Mouse (Mus musculus): Measurements from ENCODE around the gene Vps26a. TPM values are rescaled to one million over a fixed set of nuclear protein-coding genes. Genes with fewer than 3 reads are reported as not detected.

The Vps26a gene
- polyA plus RNA-seq, 1 experiment = 1.4 TPM

- Histone ChIP-seq H3K4me1 (ENCODE audit: control insufficient read depth) (peaks cover 8% of the 10 kb centered on the region), H3K9me3 (ENCODE audit: control insufficient read depth, low read length) (no peaks in the 10 kb centered on the region), H3K4me3 (replicated peaks) (no peak overlapping the region), H3K27me3 (ENCODE audit: control insufficient read depth) (peaks cover 13% of the 10 kb centered on the region), H3K36me3 (ENCODE audit: control insufficient read depth) (no peaks in the 10 kb centered on the region)
- no peak for TF ChIP-seq TAL1 (IDR thresholded peaks at IDR 0.05; ENCODE audit: low read length)
- TF ChIP-seq GATA1 (IDR thresholded peaks at IDR 0.05; ENCODE audit: low read length) = no peak
Observed at GRCm38 (mm10) chr10:62411431-62412410, 74.9 kb downstream of the Vps26a start.

DNA sequence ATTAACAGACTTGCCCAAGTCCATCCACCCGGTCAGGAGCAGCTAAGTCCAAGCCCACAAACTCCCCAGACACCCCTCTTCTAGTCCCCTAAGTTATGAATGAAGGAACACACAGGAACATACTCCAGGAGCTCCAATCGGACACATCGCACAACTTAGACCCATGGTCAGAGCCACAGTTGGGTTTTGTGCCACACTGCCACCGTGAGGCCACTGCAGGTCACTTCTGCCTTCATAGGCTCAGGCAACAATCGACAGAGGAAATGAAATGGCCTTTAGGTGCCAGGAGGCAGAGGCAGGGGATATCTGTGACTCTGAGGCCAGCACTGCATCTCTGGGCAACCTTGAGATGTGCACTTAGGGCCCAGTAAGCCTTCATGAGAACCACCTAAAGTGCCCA is 75.7 kb downstream of the Vps26a start:
- TF ChIP-seq GATA1 (IDR thresholded peaks at IDR 0.05; ENCODE audit: low read length) (no peak), TAL1 (IDR thresholded peaks at IDR 0.05; ENCODE audit: low read length) (no peak)
- Histone ChIP-seq H3K9me3 (ENCODE audit: control insufficient read depth, low read length) (no peaks in the 10 kb centered on the region), H3K4me3 (replicated peaks) (no peak overlapping the region), H3K27me3 (ENCODE audit: control insufficient read depth) (peaks cover 16% of the 10 kb centered on the region), H3K36me3 (ENCODE audit: control insufficient read depth) (no peaks in the 10 kb centered on the region), H3K4me1 (ENCODE audit: control insufficient read depth) (peaks cover 8% of the 10 kb centered on the region)

Other genes starting within 250 kb of the Vps26a start
- gene Tacr2, start 234.4 kb downstream of the Vps26a start, polyA plus RNA-seq (2012) = not detected in 2 replicates
- 47.9 and 53.6 TPM in 2 replicates for gene Hk1, start 106.9 kb downstream of the Vps26a start, polyA plus RNA-seq (2012)
- 0.01 TPM in 2 replicates for gene Hkdc1, start 64.3 kb downstream of the Vps26a start, polyA plus RNA-seq (2012)
- not detected in 2 replicates for gene 4930507D05Rik, start 37.3 kb downstream of the Vps26a start, polyA plus RNA-seq (2012)
- 1.4 and 2.5 TPM in 2 replicates for gene Supv3l1, start 37.1 kb downstream of the Vps26a start, polyA plus RNA-seq (2012)
- 0.97 and 2.5 TPM in 2 replicates for gene Srgn, start 40.6 kb upstream of the Vps26a start, polyA plus RNA-seq (2012)
- gene Kif1bp, start 91.7 kb upstream of the Vps26a start, polyA plus RNA-seq (2012) = 1.2 and 1.3 TPM in 2 replicates
- gene Ddx21, start 115.5 kb upstream of the Vps26a start, polyA plus RNA-seq (2012) = 2.1 and 3.2 TPM in 2 replicates
- gene Ddx50, start 164.4 kb upstream of the Vps26a start, polyA plus RNA-seq (2012) = 4.4 and 5.6 TPM in 2 replicates
- not detected in 2 replicates for gene Stox1, start 239.3 kb upstream of the Vps26a start, polyA plus RNA-seq (2012)